Mouse (Mus musculus) stomach, embryonic 14.5 days (tissue): ENCODE results near the gene Nelfe. TPM values are rescaled to one million over a fixed set of nuclear protein-coding genes. Genes with fewer than 3 reads are reported as not detected.
A peak's percentile ranks its signal among the peaks of the same experiment; 100 is the strongest.

ENCODE experiments used
- ATAC-seq: fragments of 200-750 bp; cut with Nextera tagmentation; 2 replicates; pipeline ENCODE4 v1.8.0; 2017; ENCODE audit warnings: low read depth, moderate TSS enrichment; ENCODE audit not compliant: insufficient number of reproducible peaks, insufficient read depth, low FRiP score
- H3K27ac ChIP-seq: fragments of 300-500 bp; sonication (generic); 2 replicates; pipeline ENCODE4 v1.5.1; 2014; ENCODE audit warnings: mild to moderate bottlenecking, low read length, moderate library complexity, mixed read lengths
- H3K27me3 ChIP-seq: fragments of 300-500 bp; sonication (generic); 2 replicates; pipeline ENCODE4 v1.6.1; 2014; ENCODE audit warnings: low read length, control low read depth, mixed read lengths; ENCODE audit not compliant: control insufficient read depth, insufficient read depth
- H3K36me3 ChIP-seq: fragments of 300-500 bp; sonication (generic); 2 replicates; pipeline ENCODE4 v1.6.1; 2014; ENCODE audit warnings: mild to moderate bottlenecking, control low read depth, low read length, moderate library complexity, mixed read lengths; ENCODE audit not compliant: control insufficient read depth, insufficient read depth
- H3K4me1 ChIP-seq: fragments of 300-500 bp; sonication (generic); 2 replicates; pipeline ENCODE4 v1.6.1; 2014; ENCODE audit warnings: low read length, control low read depth, mixed read lengths; ENCODE audit not compliant: control insufficient read depth, insufficient read depth
- H3K4me2 ChIP-seq: fragments of 300-500 bp; sonication (generic); replicated peaks from 2 replicates; pipeline ENCODE4 v1.6.1; 2014; ENCODE audit warnings: low read depth, low read length, control low read depth
- H3K4me3 ChIP-seq: fragments of 300-500 bp; sonication (generic); 2 replicates; pipeline ENCODE4 v1.5.1; 2014; ENCODE audit warnings: low read depth, low read length, control low read depth
- H3K9ac ChIP-seq: fragments of 300-500 bp; sonication (generic); replicated peaks from 2 replicates; pipeline ENCODE4 v1.6.1; 2014; ENCODE audit warnings: low read depth, mild to moderate bottlenecking, control low read depth, low read length, moderate library complexity, mixed read lengths
- H3K9me3 ChIP-seq: fragments of 300-500 bp; sonication (generic); 2 replicates; pipeline ENCODE4 v1.6.1; 2016; ENCODE audit warnings: low read depth, low read length, control low read depth; ENCODE audit not compliant: control insufficient read depth
- WGBS: fragments of 180-500 bp; shearing (Covaris S2); extraction: QIAGEN DNeasy Blood & Tissue Kit; methylation state at CpG from one replicate; pipeline ENCODE4 v1.1.7; 2014; 5-methylcytosine and 5-hydroxymethylcytosine counted together
- polyA plus RNA-seq: library from polyadenylated mRNA; unstranded; fragments of >200 nt; fragmentation: Nextera tagmentation; extraction: Ambion mirVana; gene quantifications from 2 replicates; pipeline ENCODE4 v1.2.1, GENCODE M21; 2014

Gene Nelfe
- polyA plus RNA-seq, 1 experiment from 2014 or later: 101 TPM

GRCm38 (mm10) chr17:34854761-34855160, 4.6 kb downstream of the Nelfe start:
- Histone ChIP-seq H3K27me3 (no peaks in the 10 kb centered on the region), H3K36me3 (peaks cover 43% of the 10 kb centered on the region), H3K4me1 (peaks cover 9% of the 10 kb centered on the region), H3K9ac (no peak overlapping the region), H3K4me3 (no peak overlapping the region), H3K9me3 (no peaks in the 10 kb centered on the region), H3K4me2 (no peak overlapping the region), H3K27ac (no peak overlapping the region)
- no peak for ATAC-seq
- WGBS: 77% methylated on average over 3 of the region's 3 CpGs

- Histone ChIP-seq H3K4me2 (no peak overlapping the region), H3K36me3 (peaks cover 43% of the 10 kb centered on the region), H3K9ac (no peak overlapping the region), H3K27me3 (no peaks in the 10 kb centered on the region), H3K4me1 (peaks cover 8% of the 10 kb centered on the region), H3K4me3 (no peak overlapping the region), H3K27ac (no peak overlapping the region), H3K9me3 (no peaks in the 10 kb centered on the region)
- ATAC-seq: no peak
- WGBS: 32% methylated on average over 3 of the region's 3 CpGs
Measured at GRCm38 (mm10) chr17:34855825-34856224, 5.6 kb downstream of the Nelfe start.

- Histone ChIP-seq H3K36me3 (peaks cover 27% of the 10 kb centered on the region), H3K9me3 (no peaks in the 10 kb centered on the region), H3K9ac (no peak overlapping the region), H3K27me3 (no peaks in the 10 kb centered on the region), H3K4me1 (no peaks in the 10 kb centered on the region), H3K27ac (no peak overlapping the region), H3K4me3 (no peak overlapping the region), H3K4me2 (no peak overlapping the region)
- 74% methylated on average over 4 of the region's 4 CpGs for WGBS
- ATAC-seq: no peak
Measured at GRCm38 (mm10) chr17:34858670-34859069, 8.5 kb downstream of the Nelfe start.

GRCm38 (mm10) chr17:34860514-34860913, 10.3 kb downstream of the Nelfe start:
- no peak overlapping the region for H3K4me2 ChIP-seq
- H3K9me3 ChIP-seq: no peaks in the 10 kb centered on the region
- no peaks in the 10 kb centered on the region for H3K27me3 ChIP-seq
- H3K4me3 ChIP-seq: no peak overlapping the region
- no peaks in the 10 kb centered on the region for H3K4me1 ChIP-seq
- 85% methylated on average over 9 of the region's 9 CpGs for WGBS
- no peak for ATAC-seq
- H3K9ac ChIP-seq: no peak overlapping the region
- H3K36me3 ChIP-seq: peaks cover 14% of the 10 kb centered on the region
- no peak overlapping the region for H3K27ac ChIP-seq

GRCm38 (mm10) chr17:34861704-34862415, 11.7 kb downstream of the Nelfe start:
- Histone ChIP-seq H3K9ac (no peak overlapping the region), H3K36me3 (peaks cover 5% of the 10 kb centered on the region), H3K27me3 (no peaks in the 10 kb centered on the region), H3K4me2 (no peak overlapping the region), H3K4me3 (no peak overlapping the region), H3K9me3 (no peaks in the 10 kb centered on the region), H3K4me1 (no peaks in the 10 kb centered on the region), H3K27ac (no peak overlapping the region)
- ATAC-seq: peak; percentile 47; the same call in 1 of the 2 replicates
- WGBS: 65% methylated on average over 13 of the region's 13 CpGs

- Histone ChIP-seq H3K36me3 (no peaks in the 10 kb centered on the region), H3K27me3 (no peaks in the 10 kb centered on the region), H3K27ac (no peak within 1 kb of the TSS), H3K9ac (no peak within 1 kb of the TSS), H3K4me2 (no peak within 1 kb of the TSS), H3K4me3 (no peak within 1 kb of the TSS), H3K4me1 (no peaks in the 10 kb centered on the region), H3K9me3 (no peaks in the 10 kb centered on the region)
- 41% methylated on average over 8 of the region's 8 CpGs for WGBS
- ATAC-seq: 0 out of 2 replicates have a peak, but pooled peaks have one; percentile 19
Measured at GRCm38 (mm10) chr17:34862416-34863081, 12.4 kb downstream of the Nelfe start, which contains the start of gene Cfb. TSS of gene Cfb (minus strand) at chr17:34862518.

- H3K4me1 ChIP-seq: no peaks in the 10 kb centered on the region
- WGBS: 52% methylated on average over 7 of the region's 7 CpGs
- H3K9me3 ChIP-seq: no peaks in the 10 kb centered on the region
- H3K36me3 ChIP-seq: no peaks in the 10 kb centered on the region
- no peak overlapping the region for H3K4me2 ChIP-seq
- no peak overlapping the region for H3K4me3 ChIP-seq
- no peak overlapping the region for H3K9ac ChIP-seq
- ATAC-seq: no peak
- no peak overlapping the region for H3K27ac ChIP-seq
- H3K27me3 ChIP-seq: no peaks in the 10 kb centered on the region
Measured at GRCm38 (mm10) chr17:34865981-34866380, 15.8 kb downstream of the Nelfe start.

- no peak for ATAC-seq
Measured at GRCm38 (mm10) chr17:34874321-34874720, 24.1 kb downstream of the Nelfe start.

More at GRCm38 (mm10) chr17:34874321-34874720, 24.1 kb downstream of the Nelfe start:
- whole genome bisulfite sequencing: 84% methylated on average over 6 of the region's 6 CpGs
- H3K4me1 ChIP-seq: 0 out of 2 replicates have a peak, but pooled peaks cover 1% of the 10 kb centered on the region
- no peak overlapping the region for H3K9ac ChIP-seq
- no peak overlapping the region for H3K27ac ChIP-seq
- H3K9me3 ChIP-seq: no peaks in the 10 kb centered on the region
- no peaks in the 10 kb centered on the region for H3K36me3 ChIP-seq
- H3K4me2 ChIP-seq: no peak overlapping the region
- H3K4me3 ChIP-seq: no peak overlapping the region
- no peaks in the 10 kb centered on the region for H3K27me3 ChIP-seq
